Mouse (Mus musculus): ENCODE data around the gene C2cd2l. TPM values are rescaled to one million over a fixed set of nuclear protein-coding genes. Genes with fewer than 3 reads are reported as not detected.
"Not testable (repeated sequence)": the region's sequence is repeated elsewhere in the genome, so short reads cannot be mapped to it uniquely, and the experiment has no call there.

The C2cd2l gene
- total RNA-seq (2021) = 100 to 1,000 TPM; 128 to 144 TPM
- long read RNA-seq, experiment 1, full-length matches to known transcripts = 32 of 97 reads
- long read RNA-seq, experiment 1, partial matches to known transcripts = 53 of 97 reads
- long read RNA-seq, experiment 1, other reads (novel, unspliced or antisense) = 12 of 97 reads
- long read RNA-seq, experiment 2, full-length matches to known transcripts = 34 of 119 reads
- long read RNA-seq, experiment 2, partial matches to known transcripts = 71 of 119 reads
- long read RNA-seq, experiment 2, other reads (novel, unspliced or antisense) = 14 of 119 reads

DNA sequence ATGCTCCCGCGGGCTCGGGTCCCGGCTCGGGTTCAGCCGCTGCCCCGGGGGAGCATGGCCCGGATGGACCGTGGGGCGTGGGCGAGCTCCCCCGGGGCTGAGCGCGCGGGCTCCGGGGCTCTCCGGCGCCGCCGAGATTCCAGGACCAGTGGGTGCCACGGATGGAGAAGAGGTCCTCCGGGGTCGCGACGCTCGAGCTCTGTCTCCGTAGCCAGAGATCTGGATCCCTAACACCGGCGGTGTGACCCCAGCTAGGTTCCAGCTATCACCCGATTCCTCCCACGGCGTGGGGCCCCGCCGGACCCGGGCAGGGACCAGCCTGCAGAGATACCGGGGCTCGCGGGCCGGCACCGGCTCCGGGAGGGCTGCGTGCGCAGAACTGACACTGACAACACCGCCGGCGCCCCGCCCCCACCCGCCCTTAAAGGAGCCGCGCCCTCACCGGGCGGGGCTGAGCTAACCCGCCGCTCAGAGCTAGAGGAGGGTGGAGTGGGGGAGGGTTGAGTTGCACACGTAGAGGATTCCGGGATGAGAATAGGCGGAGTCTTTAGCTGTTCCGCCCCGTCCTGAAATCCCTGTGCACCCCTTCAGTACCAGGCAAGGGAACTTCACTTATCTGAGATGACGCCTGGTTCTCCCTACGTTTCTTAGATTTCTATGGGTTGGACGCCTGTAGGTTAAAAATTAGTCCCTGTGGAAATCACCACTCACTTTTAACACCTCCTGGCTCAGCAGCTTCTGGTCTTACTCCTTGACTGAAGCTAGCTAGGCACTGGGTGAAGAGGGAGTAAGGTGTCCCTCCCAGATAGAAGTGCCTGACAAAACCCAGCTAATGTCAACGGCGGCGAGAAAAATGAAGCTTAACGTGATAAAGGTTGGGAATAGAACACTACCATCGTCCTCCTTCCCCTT is at the start of gene C2cd2l:
TSS of gene C2cd2l (minus strand) at position 399 of the 912 bp plus-strand sequence.
- peak; percentile 77 to 96 for DNase-seq (ENCODE audit: low spot score in 2 of 2)

DNA sequence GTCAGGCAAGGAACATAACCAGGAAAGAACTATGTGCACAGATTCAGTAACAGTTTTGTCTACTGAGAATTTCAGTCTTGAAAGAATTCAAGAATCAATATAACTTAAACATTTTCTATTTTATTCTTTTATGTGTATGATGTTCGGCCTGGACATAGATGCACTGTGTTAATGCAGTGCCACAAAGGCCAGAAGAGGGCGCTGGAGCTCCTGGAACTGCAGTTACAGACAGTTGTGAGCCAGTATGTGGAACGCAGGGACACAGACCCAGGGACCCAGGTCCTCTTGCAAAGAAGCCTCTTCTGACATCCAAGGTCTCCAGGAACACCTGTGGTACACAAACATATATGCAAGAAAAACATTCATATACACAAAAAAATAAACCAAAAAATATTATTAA is 44.4 kb upstream of the C2cd2l start:
- no peak for DNase-seq (ENCODE audit: low spot score in 2 of 2)

DNA sequence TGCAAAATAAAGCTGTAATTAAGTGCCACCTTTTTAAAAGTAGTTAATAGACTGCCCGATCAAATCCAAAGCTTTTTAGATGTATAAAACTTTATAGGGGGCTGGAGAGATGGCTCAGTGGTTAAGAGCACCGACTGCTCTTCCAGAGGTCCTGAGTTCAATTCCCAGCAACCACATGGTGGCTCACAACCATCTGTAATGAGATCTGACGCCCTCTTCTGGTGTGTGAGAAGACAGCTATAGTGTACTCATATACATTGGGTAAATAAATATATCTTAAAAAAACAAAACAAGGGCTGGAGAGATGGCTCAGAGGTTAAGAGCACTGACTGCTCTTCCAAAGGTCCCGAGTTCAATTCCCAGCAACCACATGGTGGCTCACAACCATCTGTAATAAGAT is 41.8 kb upstream of the C2cd2l start:
- DNase-seq (ENCODE audit: low spot score in 2 of 2) = not testable (repeated sequence)

DNA sequence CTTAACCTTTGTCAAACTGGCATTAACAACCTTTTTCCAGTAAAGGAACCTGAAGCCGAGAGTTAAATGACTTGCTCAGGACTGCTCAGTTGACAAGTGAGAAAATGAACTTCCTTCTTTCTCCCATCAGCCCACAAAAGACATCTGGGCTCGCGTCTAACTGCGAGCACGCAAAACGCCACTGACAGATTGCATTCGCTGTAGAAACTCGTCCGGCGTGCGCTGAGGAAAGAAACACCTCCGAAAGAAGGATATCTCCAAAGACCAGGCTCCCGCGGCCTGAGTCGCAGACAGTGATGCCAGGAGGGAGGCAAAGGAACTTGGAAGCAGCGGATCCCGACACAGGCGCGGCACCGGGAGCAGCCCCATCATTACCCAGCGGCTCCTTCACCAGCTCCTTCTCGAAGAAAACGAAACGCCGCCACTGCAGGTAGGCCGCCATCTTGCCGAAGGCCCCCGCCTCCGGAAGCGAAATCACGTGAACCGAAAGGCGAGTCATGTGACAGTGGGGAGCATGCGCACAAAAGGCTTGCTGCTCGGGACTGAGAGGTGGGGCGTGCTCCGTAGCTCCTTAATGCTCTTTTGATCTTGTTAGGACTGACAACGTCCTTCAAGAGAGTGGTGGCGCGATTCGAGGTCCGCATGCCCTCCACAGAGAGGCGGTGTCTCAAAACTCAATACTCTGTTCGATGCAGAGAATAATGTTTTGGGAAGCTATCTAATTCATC is 41.3 kb upstream of the C2cd2l start, which contains the start of gene Vps11:
TSS of gene Vps11 (minus strand) at position 481 of the 728 bp plus-strand sequence.
- DNase-seq (ENCODE audit: low spot score in 2 of 2) = peak; percentile 92 to 96

DNA sequence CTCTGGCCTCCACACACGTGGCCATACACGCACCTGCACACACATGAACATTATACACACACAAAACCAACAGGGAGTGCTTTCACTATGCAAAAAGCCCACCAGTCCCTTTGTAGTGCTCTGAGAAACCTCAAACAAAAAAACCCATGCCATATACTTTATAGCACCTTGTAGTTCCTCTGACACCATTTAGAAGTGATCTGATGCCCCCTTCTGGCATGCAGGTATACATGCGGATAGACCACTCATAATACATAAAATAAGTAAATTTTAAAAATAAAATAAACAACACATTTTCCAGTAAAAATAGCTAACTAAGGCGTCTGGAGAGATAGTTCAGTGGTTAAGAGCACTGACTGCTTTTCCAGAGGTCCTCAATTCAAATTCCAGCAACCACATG is 37.1 kb upstream of the C2cd2l start:
- no peak for DNase-seq (ENCODE audit: low spot score in 2 of 2)

DNA sequence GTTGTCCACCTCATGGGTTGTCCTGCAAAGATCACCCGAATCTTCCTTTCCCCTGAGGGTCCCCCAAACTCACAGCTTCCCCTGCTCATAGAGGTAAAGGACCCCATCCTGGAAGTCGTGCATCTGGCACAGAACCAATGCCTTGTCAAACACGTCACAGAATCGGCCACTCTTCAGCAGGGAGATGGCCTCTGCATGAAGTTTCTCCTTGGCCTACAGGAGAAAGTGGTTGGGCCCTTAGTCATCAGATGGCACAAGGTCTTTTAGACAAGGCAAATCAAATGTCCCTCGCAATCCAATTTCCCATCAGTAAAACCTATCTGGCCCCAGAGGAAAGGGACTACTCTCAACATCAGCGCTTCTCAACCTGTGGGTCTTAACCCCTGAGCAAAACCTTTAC is 33.1 kb upstream of the C2cd2l start:
- DNase-seq (ENCODE audit: low spot score in 2 of 2) = no peak

DNA sequence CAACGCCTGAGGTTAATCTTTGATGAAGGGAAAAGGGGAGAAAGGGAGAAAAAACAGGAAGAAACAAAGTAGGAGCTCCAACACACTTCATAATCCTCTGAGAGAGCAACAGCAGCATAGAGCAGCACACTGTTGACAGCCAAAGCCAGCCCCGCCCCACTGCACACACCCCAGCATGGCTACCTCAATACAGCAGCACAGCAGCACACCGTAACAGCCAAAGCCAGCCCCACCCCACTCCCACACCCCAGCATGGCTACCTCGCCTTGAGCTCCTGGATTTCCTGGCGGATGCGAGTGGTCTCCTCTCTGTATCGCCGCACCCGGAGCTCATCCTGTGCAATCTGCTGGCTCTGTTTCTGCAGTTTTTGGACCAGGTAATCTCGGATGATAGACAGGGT is 32.3 kb upstream of the C2cd2l start:
- no peak for DNase-seq (ENCODE audit: low spot score in 2 of 2)

DNA sequence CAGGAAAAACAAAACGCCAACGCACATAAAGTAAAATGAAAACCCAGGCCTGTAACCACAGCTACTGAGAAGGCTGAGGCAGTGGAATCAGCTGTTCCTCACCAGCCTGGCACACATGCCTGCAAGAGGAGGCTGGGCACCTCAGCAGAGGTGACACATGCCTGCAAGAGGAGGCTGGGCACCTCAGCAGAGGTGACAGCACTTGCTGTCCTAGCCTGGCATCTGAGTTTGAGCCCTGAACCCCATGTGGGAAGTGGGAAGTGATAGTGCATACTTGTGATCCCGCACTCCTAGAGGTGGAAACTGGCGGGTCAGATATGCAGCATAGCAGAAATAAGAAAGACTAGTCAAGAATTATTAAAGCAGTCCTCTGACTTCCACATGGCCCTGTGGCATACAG is 31.3 kb upstream of the C2cd2l start:
- no peak for DNase-seq (ENCODE audit: low spot score in 2 of 2)

DNA sequence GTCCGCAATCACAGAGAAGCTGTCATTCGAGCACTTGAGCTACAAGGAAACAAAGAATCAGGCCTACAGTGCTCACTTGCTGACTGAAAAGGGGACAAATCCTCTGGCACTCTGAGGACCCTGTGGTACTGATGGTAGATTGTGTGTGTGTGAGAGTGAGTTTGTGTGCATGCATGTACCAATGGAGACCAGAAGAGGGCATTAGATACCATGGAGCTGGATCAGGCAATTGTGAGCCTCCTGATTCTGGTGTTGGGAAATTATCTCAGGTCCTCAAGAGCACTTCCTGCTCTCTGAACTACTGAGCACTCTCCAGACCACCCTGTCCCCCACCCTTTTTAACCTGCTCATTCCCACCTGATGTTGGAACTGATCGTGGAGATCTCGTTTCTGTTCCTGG is 28.5 kb upstream of the C2cd2l start:
- DNase-seq (ENCODE audit: low spot score in 2 of 2) = no peak

DNA sequence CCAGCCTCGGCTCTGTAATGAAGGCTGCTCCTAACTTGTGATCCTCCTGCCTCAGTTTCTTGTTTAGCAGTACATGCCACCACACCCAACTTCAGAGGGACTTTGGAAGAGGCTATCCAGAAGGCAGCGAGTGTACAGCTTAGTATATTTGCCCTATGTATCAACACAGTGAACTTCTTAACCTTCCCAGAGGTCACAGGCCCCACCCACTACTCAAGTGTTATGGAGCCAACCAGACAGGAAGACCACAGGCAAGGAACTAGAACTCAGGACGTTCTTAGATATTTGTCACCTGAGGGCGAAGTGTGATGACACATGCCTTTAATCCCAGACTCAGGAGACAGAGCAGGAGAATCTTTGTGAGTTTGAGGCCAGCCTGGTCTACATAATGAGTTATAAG is 27.5 kb upstream of the C2cd2l start:
- no peak for DNase-seq (ENCODE audit: low spot score in 2 of 2)

DNA sequence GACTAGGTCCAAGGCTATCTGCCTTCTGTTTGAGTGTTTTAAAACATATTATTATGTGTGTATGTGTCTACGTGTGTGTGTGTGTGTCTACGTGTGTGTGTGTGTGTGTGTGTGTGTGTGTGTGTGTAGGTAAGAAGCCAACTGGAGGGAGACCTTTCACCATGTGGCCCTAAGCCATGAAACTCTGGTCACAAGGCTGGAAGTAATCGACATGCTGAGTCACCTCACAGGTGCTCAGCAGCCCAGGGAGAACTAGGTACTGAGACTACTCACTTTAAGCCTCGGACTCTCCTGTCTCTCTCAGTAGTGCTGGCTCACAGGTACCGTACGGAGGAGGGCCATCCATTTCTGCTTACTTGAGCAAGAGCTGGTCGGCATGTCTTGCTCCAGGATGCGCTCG is 27.1 kb upstream of the C2cd2l start:
- DNase-seq (ENCODE audit: low spot score in 2 of 2) = no peak

DNA sequence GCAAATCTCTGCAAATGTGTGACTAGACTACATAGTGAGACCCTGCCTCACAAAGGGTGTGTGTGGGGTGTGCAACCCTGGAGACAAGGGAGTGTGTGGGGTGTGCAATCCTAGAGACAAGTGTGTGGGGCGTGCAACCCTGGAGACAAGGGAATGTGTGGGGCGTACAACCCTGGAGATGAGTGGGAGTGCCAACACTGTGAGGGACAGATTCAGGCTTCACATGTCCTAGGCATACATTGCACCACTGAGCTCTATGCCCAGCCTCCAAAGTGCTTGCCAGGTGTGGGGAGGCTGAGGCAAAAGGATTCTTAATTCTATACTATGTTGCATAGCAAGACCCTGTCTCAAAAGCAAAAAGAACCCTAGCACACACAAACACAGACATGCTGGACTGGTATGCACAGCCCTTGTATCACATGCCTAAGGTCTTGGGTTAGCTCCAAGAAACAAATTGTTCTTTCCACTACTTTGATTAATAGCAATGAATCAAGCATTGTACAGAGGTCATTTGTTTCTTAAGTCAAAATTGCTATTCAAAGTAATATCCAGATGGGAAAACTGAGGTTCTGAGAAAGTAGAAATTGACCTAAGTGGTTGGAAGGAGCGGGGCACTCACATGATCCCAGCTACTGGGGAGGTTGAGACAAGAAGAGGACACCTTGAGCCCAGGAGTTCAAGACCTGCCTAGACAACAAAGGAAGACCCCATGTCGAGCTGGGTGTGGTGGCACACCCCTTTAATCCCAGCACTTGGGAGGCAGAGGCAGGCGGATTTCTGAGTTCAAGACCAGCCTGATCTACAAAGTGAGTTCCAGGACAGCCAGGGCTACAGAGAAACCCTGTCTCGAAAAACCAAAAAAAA is 25.7 kb upstream of the C2cd2l start:
- DNase-seq (ENCODE audit: low spot score in 2 of 2) = no peak

DNA sequence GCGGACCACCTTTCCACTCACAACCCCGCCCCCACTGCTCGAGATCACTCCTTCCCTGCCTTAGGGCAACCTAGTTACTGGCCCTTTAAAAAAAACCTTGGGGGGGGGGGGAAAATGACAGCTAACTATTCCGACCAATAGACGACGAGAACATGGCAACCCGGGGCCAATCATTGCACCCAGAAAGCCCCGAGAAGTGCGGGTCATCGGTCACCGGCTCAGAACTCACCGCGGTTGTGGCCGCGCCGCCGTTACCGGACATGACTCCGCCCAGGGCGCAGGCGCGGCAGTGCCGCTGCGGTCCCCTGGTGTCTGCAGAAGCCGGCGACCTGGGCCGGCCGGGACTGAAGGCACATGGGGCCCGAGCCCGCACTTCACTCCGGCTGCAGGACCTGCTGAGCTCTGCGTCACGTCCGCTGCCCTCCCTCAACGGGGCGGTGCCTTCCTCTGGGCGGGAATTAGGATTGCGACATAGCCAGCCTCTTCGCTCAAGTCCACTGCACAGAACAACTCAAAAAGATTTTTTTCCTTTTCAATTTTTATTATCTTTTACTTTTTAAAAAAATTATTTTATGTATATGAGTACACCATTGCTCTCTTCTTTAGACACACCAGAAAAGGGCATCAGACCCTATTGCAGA is 23.8 kb upstream of the C2cd2l start, which contains the start of gene Hmbs:
TSS of gene Hmbs (minus strand) at position 448 of the 641 bp plus-strand sequence.
- DNase-seq (ENCODE audit: low spot score in 2 of 2) = peak; percentile 90 to 91

DNA sequence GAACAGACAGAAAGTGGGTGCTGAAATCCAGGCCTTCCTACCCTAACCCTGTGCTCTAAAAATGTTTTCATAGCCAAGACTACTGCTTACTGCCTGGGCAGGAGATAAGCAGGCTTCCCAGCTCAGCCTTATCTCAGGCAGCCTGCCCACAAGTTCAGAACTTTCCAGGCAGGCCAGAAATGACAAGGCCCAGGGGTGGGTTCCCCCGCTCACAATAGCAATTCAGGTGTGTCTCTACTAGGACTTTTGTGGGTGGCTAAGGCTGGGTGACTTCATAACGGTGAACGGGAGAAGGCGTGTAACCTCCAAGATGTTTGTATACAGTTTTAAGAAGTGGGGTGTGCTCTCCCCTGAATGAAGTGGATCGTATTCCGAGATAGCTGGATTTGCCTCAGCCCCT is 23.2 kb upstream of the C2cd2l start:
- DNase-seq (ENCODE audit: low spot score in 2 of 2) = no peak

DNA sequence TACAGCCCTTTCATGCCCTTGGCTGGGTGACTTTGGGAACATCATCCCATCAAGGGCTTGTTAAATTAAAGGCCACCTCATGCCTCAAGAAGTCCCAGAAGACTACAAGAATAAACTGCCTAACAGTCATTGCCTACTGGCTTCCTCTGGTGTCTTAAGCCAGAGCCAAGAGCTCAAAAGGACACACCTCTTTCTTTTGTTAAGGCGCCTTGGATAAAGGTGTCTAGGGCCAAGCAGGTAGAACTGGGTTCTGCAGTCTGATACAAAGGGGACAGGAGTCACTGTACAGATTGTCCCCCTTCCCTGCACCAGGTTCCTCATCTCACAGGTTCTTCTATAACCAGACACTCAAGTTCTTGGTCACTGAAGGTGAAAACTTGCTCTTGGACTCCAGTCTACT is 22.5 kb upstream of the C2cd2l start:
- DNase-seq (ENCODE audit: low spot score in 2 of 2) = no peak

DNA sequence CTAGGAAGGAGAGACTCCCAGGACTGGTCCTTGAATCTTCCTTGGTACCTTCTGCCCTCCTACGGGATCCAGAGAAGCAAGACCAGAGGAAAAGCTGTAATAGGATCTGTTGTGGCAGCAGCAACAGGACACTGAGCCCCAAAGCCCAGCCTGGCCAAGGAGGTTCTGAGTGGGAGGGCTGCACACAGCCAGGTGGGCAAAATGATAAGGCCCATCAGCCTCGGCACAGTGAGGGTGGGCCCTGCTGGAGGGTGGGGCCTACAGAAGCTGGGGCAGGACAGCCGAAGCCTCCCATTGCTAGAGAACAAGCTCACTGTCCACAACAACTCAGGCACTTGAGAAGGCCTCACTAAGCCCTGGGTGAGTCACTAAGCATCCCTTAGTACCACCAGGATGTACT is 22.1 kb upstream of the C2cd2l start:
- DNase-seq (ENCODE audit: low spot score in 2 of 2) = no peak

DNA sequence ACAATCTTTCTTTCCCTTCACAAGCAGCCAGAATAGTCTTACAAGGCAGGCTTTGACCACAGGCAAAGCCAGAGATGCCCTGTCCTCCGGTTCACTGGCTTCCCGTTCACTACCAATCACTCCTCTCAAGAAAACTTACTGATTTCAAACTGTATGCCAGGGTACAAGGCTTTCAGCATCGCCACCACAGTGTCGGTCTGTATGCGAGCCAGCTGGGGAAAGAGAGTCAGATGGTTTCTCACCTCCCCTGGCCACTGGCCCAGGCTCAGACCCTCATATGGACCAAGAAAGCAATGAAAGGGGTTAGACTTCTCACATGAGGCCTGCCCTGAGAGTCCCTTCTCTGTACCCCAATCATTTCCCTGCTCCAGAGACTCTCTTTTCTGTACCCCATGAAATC is 21.4 kb upstream of the C2cd2l start:
- DNase-seq (ENCODE audit: low spot score in 2 of 2) = no peak

DNA sequence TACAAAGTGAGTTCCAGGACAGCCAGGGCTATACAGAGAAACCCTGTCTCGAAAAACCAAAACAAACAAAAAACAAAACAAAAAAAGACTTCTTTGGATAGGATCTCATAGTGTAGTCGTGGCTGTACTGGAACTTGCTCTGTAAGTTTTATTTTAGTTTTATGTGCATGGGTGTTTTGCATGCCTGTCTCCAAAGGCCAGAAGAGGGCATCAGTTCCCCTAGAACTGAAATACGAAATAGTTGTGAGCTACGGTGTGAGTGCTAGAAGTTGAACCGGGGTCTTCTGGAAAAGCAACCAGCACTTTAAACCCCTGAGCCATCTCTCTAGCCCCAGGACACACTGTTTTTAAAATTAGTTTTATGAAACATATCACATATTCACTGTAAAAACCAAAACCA is 18.5 kb upstream of the C2cd2l start:
- no peak for DNase-seq (ENCODE audit: low spot score in 2 of 2)

DNA sequence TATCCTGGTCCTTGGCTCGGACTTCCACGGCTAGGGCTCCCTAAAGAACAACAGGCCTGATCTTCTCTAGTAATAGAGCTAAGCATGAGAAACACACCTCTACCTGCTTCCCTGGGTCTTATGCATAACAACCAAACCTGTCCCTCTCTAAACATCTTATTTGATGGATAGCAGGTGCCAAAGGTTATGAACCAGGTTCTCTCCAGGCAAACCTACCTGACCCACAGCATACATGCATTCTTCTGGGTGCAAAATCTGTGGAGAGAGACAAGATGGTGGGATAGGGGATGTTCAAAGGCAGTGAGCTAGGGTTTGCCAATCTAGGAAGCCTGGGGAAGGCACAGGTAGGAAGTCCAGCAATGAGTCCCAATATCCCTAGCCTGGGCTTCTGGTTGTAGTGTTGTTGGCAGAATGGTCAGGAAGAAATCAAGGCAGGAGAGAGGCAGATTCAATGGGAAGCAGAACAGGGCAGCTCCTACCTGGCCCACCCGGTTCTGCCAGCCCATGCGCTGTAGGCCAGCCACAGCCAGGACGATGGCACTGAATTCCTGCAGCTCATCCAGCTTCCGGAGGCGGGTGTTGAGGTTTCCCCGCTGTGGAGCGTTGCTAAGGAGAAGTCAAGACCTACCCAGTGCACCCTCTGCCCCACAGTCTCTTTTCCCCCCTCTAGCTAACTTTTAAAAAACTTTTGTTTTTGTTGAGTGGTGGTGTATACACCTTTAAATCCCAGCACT is 17.5 kb upstream of the C2cd2l start:
- DNase-seq (ENCODE audit: low spot score in 2 of 2) = no peak

DNA sequence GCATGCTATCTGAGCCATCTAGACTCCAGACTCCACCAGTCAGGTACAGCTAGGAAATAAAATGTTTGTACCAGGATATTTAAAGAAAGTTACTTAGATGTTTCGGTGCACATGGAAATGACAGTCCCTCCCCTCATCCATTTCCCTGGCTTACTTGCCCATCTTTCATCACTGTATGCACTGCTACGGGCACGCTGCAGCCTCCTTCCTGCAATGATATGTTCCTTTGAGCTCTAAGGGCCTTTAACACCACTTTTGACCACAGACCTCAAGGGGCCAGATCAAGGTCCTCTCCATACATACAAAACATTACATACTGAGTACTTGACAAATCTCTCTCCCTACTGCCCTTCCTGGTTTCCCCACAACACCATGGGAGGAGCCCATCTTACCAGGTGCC is 16.9 kb upstream of the C2cd2l start:
- DNase-seq (ENCODE audit: low spot score in 2 of 2) = no peak
